Mouse (Mus musculus) thymus, adult 18-20 months (tissue): Measurements from ENCODE around the gene Ano10.
A peak's percentile ranks its signal among the peaks of the same experiment; 100 is the strongest.
"Not testable (repeated sequence)": the region's sequence is repeated elsewhere in the genome, so short reads cannot be mapped to it uniquely, and the experiment has no call there.

ENCODE experiments used
- DNase-seq, 2 experiments: peaks; one replicate each; pipeline ENCODE4 v3.0.0; 2022; ENCODE audit warnings: mixed read lengths in 2 of 2

Ano10 gene

DNA sequence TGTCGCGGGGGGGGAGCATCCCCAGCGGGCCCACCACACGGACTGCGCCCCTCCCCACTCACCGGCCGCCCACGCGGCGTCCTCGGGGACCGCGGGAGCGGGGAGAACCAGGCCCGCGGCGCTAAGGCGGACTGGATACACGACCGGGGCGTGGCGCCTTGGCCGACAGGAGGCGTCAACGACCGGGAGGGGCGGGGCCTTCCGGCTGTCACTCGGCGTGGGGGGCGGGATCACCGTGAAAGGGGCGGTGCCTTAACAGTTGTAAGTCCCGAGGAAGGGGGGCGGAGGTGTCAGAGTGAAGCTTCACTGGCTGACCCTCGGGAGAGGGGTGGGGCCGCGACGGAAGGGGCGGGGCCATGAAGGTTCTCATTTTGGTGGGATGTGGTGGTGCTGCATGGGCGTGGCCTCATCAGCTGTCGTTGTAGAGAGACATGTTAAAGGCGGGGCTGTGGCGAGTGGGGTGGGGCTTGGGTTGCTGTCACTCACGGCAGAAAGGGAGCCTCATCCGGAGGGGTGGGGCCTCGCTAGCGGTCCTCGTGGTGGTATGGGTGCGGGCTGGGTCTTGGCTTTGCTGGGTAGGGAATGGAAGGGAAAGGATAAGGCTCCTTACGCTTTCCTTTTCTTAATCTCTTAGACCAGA, at the start of gene Ano10:
Ano10 (minus strand) TSS at position 182 of the 640 bp plus-strand sequence.
- DNase-seq, result peak; percentile 92 to 97

DNA sequence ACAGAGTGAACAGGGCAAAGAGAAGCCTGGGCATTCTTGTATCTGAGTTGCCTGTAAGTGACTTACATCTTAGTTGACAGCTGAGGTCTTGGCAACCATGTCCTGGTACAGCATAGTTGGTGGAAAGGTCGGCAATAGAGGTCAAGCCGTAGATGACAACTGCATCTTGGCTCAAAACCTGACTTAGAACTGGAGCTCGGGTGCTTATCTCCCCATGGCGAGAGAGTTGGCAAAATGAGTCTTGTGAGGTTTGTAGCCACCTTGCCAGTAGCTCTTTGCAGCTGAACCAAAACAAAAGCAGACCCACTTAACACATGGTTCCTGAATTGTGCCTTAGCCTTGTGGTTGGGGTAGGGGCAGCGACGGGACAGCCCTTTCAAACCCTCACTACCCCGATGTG, 49.2 kb upstream of the Ano10 start:
- DNase-seq, result no peak

DNA sequence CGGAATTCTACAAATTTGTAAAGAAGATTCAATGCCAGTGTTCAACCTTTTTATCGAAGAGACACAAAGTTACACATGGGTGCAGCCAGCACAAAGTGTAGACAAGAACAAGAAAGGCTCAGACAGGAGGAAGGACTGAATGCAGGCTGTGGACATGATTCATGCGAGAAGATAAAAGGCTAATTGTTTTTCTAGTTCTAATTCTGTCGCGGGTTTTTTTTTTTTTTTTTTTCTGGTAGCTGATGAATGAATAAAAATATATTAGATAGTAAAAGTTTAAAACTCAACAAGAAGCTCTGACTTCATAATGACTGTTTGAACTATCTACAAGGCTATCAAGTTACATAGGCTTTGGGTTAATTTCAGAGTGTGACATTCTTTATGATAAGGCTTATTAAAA, 45.7 kb upstream of the Ano10 start:
- DNase-seq, result no peak

DNA sequence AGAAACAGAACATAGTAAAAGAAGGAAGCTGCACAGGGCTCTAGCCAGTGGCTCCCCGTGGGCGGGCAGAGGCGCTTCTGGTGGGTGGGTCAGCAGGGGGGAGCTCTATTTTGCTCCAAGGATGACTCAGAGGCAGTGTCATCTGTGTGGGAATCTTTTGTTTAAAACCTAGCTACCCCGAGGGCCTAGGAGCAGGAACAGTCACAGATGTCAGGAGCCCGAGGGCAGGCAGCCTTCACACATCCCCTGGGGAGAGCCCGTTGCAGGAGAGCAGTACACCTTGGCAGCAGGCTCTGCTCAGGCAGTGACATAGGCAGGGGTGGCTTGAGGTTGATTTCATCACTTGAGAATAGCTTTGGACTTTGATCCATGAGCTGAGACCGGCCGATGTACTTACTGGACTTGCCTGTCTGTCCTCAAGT, 43.3 kb upstream of the Ano10 start:
- DNase-seq, result no peak

DNA sequence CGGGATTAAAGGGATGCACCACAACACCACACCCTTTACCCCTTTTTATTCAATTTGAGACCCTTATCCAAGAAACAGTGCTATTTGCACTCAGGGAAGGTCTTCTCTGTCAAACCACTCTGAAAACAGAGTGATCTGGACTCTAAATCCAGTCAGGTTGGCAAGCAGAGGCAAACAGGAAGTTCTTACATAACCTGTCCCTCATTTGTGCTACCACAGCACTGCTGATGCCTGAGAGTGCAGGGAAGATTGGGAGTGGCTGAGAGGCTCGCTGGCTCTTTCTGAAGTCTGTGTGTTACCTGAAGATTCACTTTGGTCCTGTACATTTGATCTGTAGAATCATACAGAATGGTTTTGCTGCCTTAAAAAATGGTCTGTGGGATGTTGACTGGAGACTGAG, 42.5 kb upstream of the Ano10 start:
- DNase-seq, result no peak

DNA sequence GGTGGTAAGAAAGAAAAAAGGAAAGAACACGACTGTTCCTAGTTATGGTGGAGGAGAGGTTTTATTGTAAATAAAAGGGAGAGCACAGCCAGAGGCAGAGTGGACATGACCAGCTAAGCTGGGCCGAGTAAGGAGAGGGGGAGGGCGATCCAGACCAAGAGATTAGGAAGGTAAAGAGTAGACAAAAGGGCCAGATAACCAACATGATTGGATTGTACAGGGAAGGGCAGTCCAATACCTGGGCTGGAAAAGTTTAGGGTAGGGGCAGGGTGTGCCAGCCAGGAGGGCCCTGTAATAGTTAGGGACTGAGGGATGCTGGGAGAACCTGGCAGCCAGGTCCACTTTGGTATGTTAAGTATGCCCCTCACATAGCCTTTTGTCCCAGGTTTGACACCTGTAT, 34.0 kb upstream of the Ano10 start:
- DNase-seq, result no peak

DNA sequence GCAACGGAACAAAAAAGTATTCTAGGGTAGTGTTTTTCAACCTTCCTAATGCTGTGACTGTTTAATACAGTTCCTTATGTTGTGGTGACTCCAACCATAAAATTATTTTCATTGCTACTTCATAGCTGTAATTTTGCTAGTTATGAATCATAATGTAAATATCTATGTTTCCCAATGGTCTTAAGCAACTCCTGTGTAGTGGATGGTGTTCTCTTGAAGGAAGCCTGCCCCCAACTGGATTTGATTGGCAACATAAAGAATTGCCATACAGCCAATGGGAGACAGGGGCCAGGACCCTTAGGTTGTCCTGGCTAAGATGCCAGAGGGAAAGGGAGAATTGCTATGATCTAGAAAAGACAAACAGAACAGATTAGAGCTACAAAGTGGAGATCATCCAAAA, 31.8 kb upstream of the Ano10 start:
- no peak for DNase-seq

DNA sequence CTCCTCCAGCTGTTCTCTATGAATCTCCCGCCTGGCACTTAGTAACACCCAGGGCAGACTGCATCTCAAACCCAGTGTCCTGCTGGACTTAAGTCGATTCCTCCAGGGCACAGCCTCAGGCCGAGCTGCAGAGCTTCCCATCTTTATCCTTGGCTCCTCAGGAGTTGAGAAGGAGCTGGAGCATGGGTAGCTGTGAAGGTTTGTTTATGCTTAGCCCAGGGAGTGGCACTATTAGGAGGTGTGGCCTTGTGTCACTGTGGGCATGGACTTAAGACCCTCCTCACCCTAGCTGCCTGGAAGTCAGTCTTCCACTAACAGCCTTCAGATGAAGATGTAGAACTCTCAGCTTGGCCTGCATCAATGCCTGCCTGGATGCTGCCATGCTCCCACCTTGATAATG, 28.1 kb upstream of the Ano10 start:
- DNase-seq, result no peak

DNA sequence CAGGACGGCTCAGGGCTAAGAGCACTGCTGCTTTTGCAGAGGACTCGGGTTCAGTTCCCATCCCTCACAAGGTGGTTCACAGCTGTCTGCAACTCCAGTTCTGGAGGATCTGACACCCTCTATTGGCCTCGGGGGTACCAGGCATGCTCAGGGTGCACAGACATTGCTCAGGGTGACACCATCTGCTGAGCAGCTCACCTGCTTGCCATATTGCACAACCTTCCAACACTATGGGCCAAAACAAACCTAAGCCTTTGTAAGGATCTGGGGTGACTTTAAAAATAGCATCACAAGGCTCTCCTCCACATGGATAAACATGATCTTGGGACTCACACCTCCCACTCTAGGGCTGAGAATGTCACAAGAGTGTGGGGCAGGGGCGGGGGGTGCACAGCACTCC, 26.4 kb upstream of the Ano10 start:
- DNase-seq, result no peak

DNA sequence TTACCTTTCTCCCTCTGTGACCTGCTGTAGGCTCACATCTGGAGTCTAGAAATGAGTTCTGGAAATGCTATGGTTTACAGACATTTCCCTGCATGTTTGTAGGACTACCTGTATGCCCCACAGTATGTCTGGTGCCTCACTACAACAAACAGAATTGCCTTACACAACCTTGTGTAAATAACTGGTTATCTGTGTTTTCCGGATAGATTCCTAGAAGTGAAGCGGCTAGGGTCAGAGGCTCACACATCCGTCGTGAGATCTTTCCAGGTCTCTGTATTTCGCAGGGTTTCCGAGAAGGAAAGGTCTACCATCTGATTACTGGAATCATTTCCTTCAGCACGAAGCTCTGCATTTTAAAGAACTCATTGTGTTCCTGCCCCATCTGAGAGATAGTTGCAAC, 22.3 kb upstream of the Ano10 start:
- no peak for DNase-seq

DNA sequence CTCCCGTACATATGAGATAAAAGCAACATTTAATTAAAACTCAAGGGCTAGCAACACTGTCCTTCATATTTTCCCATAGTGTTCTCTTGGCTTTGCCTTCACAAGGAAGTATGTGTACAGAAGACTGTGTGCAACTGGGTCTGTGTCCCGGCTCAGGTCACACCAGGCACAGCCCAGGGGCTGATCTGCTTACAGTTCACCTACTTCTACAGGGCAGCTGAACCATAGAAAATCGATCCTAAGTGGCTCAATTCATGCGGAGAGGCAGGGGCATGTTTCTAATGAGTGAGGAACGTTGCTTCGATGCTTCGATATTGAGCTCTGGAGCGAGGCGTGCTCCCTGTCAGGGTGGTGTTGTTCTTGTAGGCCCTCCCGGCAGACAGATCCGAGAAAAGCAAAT, 21.3 kb upstream of the Ano10 start:
- no peak for DNase-seq

DNA sequence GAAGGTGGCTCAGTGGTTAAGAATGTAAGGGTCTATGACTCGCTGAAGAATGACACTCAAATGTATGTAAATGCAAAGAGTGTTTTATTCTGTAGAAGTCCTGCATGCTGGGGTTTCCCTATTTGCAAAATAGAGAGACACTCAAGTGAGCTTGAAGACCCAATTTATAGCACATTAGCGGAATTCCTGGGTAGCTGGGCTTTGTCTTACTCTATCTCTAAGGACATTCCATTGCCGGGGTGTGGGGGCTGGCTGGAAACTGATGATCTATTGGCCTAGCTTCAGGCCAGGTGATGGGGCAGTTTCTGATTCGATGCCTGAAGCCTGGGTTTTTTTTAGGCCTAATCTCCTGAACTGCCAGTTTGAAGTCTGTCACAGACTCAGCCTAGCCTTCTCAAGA, 20.7 kb upstream of the Ano10 start:
- DNase-seq, result no peak

DNA sequence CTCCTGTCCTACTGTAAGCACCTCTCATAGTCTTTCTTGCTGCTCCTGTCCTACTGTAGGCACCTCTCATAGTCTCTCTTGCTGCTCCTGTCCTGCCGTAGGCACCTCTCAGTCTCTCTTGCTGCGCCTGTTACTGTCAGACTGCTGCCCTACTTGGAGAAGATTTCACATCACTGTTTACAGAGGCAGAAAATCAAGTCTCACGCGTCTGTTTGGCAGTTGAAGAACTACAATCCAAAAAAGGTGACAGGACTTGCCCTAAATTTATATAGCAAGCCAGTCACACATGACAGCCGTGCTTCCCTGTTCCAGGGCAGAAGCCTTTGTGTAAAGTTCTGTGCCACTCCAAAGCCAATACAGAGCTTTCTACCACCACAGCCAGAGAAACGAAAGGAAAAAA, 20.2 kb upstream of the Ano10 start:
- no peak for DNase-seq

DNA sequence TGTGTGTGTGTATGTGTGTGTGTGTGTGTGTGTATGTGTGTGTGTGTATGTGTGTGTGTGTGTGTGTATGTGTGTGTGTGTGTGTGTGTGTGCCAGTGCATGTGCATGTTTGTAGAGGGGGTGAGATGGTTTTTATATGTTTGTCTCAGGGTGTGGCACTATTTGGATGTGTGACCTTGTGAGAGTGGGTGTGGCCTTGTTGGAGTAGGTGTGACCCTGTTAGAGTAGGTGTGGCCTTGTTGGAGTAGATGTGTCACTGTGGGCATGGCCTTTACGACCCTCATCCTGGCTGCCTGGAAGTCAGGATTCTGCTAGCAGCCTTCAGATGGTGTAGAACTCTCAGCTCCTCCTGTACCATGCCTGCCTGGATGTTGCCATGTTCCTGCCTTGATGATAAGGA, 18.9 kb upstream of the Ano10 start:
- not testable (repeated sequence) for DNase-seq

DNA sequence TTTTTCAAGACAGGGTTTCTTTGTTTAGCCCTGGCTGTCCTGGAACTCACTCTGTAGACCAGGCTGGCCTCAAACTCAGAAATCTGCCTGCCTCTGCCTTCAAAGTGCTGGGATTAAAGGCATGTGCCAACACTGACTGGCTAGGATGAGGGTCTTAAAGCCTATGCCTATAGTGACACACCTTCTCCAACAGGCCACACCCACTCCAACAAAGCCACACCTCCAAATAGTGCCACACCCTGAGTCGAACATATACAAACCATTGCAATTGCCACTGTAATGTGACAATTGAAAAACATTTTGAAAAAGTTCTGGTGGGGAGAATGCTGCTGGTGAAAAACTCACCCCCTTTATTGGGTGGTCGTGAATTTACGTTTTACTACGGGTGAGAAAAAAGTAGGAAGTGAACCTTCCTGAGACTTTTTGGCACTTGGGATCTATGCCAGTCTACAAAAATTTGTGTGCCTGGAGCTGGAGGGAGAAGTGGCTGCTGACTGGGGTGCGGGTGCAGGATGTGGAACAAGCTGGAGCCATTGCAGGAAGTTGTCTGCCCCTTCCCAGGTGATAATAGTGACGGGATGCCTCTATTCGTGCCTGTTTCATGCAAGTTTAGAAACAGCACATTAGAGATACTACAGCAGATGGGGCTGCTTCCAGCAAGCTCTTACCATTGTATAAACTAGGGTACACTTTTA, 18.2 kb upstream of the Ano10 start:
- no peak for DNase-seq

DNA sequence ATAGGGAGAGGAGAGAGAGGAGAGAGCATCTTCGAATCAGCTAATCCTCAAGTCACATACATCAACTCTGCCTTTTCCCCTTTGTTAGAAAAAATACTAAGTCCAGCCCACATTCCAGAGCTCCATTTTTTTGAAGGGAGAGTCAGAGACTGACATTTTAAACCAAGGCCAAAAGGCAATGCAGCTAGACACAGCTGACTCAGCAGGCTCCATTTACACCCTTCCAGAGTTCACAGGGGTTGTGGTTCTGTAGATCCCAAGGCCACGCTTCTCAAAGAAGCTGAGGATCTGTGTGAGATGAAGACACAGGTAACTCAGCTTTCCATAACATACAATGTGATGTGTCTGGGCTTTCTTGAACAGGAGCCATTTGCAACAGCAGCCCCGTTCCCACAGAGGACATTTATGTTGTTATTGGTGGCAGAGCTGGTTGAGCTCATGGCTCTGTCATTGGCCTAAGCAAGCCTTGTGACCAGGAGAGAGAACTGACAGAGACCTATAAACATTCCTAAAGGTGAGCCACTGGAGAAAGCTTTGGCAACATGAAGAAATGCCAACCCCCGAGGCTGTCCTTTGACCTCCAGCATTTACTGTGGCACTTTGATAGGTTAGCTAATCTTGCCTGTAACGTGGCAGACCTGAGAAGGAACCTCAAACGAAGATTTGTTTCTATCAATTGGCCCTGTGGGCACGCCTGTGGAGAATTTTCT, 17.0 kb upstream of the Ano10 start:
- no peak for DNase-seq

DNA sequence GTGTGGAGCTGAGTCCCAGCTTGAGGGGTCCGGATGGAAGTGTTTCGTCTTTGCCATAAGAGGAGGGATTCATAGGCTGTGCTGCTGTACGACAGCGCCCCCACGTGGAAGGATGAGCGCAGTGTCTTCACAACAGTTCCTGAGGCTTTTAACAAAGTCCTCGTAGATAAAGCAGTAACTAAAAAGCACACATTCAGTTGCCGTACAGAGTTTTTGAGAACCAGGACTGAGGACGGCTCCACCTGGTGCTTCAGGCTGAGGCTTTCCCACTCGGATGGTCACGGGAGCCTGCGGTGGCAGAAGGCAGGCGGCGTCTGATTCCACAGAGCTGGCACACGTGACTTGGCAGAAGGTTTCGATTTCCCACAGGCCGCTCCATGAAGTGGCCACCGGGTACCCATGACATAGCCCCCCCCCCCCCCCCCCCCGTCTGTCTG, 16.4 kb upstream of the Ano10 start:
- peak; percentile 53 to 62 for DNase-seq

DNA sequence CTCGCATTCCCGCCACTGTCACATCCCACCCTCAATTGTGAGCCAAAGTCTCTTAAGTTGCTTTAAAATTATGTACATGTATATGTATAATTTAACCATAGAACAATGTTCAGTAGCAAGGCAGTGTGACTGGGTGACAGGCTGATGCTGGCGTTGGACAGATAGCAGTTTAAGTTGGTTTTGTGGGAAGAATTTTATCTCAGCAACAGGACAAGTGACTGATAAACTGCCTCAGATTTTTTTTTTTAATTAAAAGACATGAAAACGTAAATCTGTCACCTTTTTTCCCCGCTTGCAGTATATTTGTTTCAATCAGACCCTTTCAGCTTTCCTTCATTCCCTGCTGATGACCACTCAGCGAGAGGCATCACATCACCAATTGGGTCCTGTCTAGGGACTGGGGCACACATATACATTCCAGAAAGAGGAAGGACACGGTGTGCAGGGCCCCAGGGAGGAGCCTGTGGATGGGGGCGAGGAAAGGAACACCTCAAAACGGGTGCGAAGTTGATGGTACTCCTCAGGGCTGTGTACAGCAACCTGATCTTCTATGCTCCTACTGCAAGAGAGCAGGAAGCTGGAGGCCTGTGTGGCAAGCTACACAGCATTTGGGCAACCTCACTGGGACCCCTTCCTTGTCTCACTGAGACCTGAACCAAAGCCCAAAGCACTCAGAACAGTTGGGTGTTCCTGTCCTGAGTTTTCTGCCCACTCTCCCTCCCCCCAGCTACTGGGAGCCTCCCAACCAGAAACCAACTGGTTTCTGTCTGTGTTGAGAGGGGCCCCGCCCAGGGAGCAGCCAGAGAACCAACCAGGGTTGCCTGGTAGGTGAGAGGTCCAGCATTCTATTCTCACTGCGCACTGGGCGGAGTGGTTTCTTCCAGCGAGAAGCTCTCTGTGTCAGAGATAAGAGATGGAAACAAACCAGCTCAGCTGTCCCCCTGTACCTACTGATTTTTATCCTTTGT, 15.1 kb upstream of the Ano10 start:
- DNase-seq, result no peak

DNA sequence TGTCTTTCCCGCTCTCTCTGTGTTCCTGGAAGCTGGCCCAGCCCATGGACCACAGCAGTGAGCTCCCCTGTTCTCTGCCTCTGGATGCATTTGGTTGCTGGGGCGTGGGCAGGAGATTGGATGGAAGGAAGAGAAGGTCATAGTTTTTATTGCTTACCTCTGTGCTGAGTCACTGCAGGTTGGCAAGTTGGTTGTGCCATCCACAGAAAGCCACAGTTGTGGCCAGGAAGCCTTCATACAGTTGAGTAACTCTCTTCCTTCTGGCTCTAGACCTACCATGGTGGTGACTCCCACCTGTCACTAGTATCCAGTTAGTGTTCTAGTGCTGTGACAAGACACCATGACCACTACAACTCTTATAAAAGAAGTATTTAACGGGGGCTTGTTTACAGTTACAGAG, 11.1 kb upstream of the Ano10 start:
- DNase-seq, result no peak

DNA sequence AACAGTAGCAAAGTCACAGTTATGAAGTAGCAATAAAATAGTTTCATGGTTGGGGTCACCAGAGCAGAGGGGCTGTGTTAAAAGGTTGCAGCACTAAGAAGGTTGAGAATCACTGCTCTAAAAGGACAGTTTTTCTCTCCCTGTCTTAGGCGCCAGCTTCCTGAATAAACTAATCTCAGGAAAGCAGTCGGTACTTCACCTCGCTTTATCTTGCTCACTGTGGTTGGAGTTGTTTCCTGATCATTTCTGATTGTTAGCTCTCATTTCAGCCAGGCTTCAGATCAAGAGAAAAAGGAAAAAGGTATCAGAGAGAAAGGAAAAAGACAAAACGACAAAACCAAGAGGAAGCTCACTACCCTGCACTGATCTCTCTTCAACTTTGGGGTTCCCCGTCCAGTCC, 1.9 kb upstream of the Ano10 start:
- DNase-seq, result no peak

DNA sequence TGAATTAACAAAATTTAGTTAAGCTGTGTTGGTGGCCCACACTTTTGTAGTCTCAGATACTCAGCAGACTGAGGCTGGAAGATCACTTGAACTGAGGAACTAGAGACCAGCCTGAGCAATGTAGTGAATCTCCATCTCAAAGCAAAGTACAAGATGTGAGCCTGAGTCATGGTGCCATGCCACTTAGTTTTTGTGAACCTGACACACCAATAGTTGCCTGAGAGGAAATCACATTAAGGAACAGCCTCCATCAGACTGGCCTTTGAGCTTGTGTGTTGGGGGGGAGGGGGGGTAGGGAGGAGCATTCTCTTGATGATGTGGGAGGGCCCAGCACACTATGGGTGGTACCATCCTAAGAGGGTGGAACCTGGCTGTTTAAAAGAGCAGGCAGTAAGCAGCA, 1.2 kb upstream of the Ano10 start:
- no peak for DNase-seq

DNA sequence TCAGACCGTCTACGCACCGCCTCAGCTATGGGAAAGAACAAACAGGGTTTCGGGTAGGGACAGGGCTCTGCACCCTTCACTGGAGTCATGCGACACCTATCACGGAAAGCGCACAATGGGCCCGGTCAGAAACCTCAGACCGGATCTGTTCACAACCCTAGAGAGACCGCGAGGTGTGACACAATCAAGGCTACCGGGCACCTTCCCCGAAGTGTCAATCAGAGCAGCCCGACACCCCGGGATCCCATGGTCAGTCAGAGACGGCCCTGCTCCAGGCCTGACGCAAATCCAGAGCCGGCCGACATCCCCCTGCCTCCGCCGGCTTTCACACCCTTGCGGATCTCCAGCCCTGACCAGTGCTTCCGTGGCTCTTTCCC, 370 bp downstream of the Ano10 start:
- DNase-seq, result no peak

DNA sequence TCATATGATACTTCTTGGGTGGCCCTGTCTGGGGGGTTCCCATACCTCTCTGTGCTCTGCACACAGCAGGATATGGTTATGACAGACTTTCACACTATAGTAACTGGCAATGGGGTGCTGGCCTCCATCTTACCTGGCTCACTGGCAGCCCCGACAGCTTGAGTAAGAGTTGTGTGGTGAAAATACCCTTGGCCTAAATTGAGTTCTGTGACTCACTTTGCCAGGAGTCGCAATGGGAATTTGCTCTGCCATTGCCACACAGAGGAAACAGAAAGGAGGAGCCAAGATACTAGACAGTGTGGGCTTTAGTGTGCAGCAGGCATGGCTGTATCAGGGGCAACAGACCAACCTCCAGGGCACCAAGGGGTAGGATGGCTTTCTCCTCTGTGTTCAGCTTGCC, 4.0 kb downstream of the Ano10 start:
- no peak for DNase-seq
